Mouse (Mus musculus) forebrain, postnatal 0 days (tissue): ENCODE results near the gene Prex1. TPM values are rescaled to one million over a fixed set of nuclear protein-coding genes. Genes with fewer than 3 reads are reported as not detected.
A peak's percentile ranks its signal among the peaks of the same experiment; 100 is the strongest.

ENCODE experiments used
- ATAC-seq: fragments of 200-750 bp; cut with Nextera tagmentation; 2 replicates; pipeline ENCODE4 v1.8.0; 2017; ENCODE audit warnings: mild to moderate bottlenecking, moderate library complexity
- DNase-seq: peaks from one replicate; pipeline ENCODE4 v3.0.0-alpha.2; 2015
- H3K27ac ChIP-seq: fragments of 300-500 bp; sonication (generic); 2 replicates; pipeline ENCODE4 v1.5.1; 2014; ENCODE audit warnings: low read depth, mild to moderate bottlenecking, antibody characterized with exemption, low read length, moderate library complexity, mixed read lengths
- H3K27me3 ChIP-seq: fragments of 300-500 bp; sonication (generic); 2 replicates; pipeline ENCODE4 v1.6.1; 2014; ENCODE audit warnings: mild to moderate bottlenecking, low read length, mixed read lengths; ENCODE audit not compliant: insufficient read depth
- H3K36me3 ChIP-seq: fragments of 300-500 bp; sonication (generic); 2 replicates; pipeline ENCODE4 v1.6.1; 2014; ENCODE audit warnings: mild to moderate bottlenecking, moderate library complexity; ENCODE audit not compliant: insufficient read depth
- H3K4me1 ChIP-seq: fragments of 300-500 bp; sonication (generic); 2 replicates; pipeline ENCODE4 v1.6.1; 2014; ENCODE audit warnings: antibody characterized with exemption; ENCODE audit not compliant: insufficient read depth
- H3K4me2 ChIP-seq: fragments of 300-500 bp; sonication (generic); 2 replicates; pipeline ENCODE4 v1.6.1; 2014; ENCODE audit warnings: low read depth, mild to moderate bottlenecking, moderate library complexity
- H3K4me3 ChIP-seq: fragments of 300-500 bp; sonication (generic); 2 replicates; pipeline ENCODE4 v1.5.1; 2014; ENCODE audit warnings: low read depth, low read length, mixed read lengths
- H3K9ac ChIP-seq: fragments of 300-500 bp; sonication (generic); 2 replicates; pipeline ENCODE4 v1.6.1; 2014; ENCODE audit warnings: mild to moderate bottlenecking
- H3K9me3 ChIP-seq: fragments of 300-500 bp; sonication (generic); 2 replicates; pipeline ENCODE4 v1.6.1; 2016; ENCODE audit warnings: low read length
- CTCF ChIP-seq: sonication (generic); IDR thresholded peaks from 2 replicates; pipeline ENCODE4 v1.5.1; 2016; ENCODE audit warnings: antibody characterized with exemption, control low read depth, low read depth
- WGBS: fragments of 180-500 bp; shearing (Covaris S2); extraction: QIAGEN DNeasy Blood & Tissue Kit; methylation state at CpG from one replicate; pipeline ENCODE4 v1.1.7; 2014; 5-methylcytosine and 5-hydroxymethylcytosine counted together
- polyA plus RNA-seq: library from polyadenylated mRNA; unstranded; fragments of >200 nt; fragmentation: Nextera tagmentation; extraction: Ambion mirVana; gene quantifications from 2 replicates; pipeline ENCODE4 v1.2.1, GENCODE M21; 2015
- total RNA-seq: library from RNA; depleted of rRNA; stranded (reverse); fragments of >200 nt; gene quantifications from 2 replicates; pipeline ENCODE4 v1.2.3, GENCODE M21; 2014

Prex1 gene
- total and polyA plus RNA-seq, 2 experiments from 2014 or later: 17.5 to 31.3 TPM

DNA sequence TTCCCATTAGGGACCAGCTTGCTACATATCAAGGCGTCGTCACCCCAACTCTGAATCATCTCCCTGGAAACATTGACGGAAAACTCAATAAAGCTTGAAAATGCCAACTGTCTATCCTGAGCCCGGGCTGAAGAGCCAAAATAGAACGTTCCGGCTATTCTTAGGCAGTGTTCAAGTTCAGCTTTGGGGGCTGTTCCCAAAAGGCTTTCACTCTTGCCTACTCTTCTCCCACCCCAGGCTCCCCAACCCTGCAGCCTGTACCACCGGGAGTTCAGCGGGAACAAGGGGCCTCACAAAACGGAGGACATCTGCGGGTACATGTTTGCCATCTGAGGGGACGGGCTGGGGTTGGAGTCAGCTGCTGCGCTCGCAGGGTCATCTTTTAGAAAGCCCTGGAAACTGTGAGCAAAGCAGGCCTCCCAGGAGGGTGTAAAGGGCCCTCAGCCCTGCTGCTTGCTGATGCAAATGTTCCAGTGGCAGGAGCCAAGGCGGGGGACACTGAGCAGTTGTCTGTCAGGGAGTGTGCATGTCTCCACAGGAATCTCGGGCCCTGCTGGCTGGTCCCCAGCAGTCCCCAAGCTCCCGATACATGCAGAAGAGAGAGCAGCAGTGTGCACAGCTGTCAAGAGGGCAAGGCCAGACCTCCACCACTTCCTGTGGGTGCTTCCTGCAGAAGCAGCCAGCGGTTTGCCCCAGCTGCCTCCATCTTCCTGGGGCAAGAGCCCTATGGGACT lies 83.5 kb downstream of the Prex1 start:
- DNase-seq: no peak
- 80% methylated on average over 17 of the region's 17 CpGs for WGBS
- Histone ChIP-seq H3K4me3 (no peak overlapping the region), H3K4me2 (no peak overlapping the region), H3K36me3 (no peaks in the 10 kb centered on the region), H3K9ac (no peak overlapping the region), H3K9me3 (no peaks in the 10 kb centered on the region), H3K4me1 (no peaks in the 10 kb centered on the region; the same call in 1 of the 2 replicates), H3K27ac (no peak overlapping the region), H3K27me3 (no peaks in the 10 kb centered on the region)
- ATAC-seq: no peak
- no peak for TF ChIP-seq CTCF

DNA sequence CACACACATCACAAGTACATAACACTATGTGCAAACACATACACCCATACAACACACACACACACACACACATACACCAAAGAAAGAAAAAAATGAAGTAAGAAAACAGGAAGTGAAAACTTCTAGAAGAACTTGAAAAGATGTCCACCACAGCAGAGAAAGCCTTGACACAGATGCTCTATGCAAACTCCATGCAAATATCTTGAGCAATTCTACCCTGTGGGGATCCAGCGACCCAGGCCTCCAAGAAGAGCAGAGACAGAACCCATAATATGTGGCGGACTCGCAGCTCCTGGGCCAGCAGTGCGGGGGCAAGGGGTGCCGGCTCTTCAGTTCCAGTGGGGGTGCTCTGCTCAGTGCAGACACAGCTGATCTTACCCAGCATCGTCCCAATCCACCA lies 86.1 kb downstream of the Prex1 start:
- no peaks in the 10 kb centered on the region for H3K27me3 ChIP-seq
- H3K4me2 ChIP-seq: no peak overlapping the region
- no peak overlapping the region for H3K4me3 ChIP-seq
- H3K27ac ChIP-seq: no peak overlapping the region
- ATAC-seq (no peak), DNase-seq (no peak)
- H3K9me3 ChIP-seq: no peaks in the 10 kb centered on the region
- no peaks in the 10 kb centered on the region for H3K36me3 ChIP-seq
- H3K9ac ChIP-seq: no peak overlapping the region
- WGBS: 94% methylated on average over 6 of the region's 6 CpGs
- no peak for TF ChIP-seq CTCF
- H3K4me1 ChIP-seq: no peaks in the 10 kb centered on the region

DNA sequence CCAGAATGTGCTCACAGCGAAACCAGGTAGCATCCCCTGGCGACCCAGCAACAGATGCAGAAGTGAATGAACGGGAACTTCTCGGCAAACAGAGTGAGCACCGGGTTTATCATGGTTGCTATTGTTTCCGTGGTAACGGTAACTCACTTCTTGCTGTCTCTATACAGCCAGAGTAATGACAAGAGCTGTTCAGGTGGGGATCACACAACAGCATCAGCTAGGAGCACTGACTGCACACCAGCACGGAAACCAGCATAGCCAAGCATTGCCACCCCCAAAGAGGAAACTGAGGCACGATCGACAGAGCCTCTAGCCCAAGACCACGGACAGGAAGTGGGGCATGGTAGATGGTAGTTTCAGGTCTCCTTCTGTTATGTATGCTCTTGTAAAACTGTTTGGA lies 88.4 kb downstream of the Prex1 start:
- WGBS: 69% methylated on average over 11 of the region's 11 CpGs
- no peak overlapping the region for H3K27ac ChIP-seq
- peaks cover 7% of the 10 kb centered on the region; the same call in 1 of the 2 replicates for H3K36me3 ChIP-seq
- no peaks in the 10 kb centered on the region for H3K9me3 ChIP-seq
- no peak overlapping the region for H3K9ac ChIP-seq
- no peak overlapping the region for H3K4me3 ChIP-seq
- DNase-seq: peak; percentile 39
- no peaks in the 10 kb centered on the region for H3K27me3 ChIP-seq
- ATAC-seq: peak; percentile 61; the same call in 1 of the 2 replicates
- H3K4me1 ChIP-seq: no peaks in the 10 kb centered on the region
- no peak for TF ChIP-seq CTCF
- H3K4me2 ChIP-seq: no peak overlapping the region

DNA sequence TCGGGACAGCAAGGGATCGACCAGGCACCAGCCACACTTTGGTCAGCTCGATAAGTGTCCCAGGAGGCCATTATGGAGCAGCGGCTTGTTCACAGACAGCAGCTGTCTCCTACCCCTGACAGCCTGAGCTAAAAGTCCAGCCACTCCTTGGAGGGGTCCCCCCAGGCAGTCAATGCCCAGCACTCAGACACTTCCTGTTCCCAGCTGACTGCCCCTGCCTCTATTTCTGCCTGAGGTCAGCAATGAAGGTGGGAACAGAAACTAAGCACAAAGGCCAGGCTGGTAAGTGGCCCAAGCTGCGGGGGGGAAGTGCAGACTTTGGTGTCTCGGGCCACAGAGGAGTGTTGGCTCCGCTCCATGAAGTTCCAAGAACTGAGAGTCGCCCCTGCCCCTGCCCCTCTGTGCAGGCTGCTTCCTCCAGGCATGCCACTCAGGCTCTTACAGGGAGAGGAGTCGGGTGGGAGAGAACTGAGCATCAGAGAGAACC lies 90.5 kb downstream of the Prex1 start:
- H3K4me3 ChIP-seq: no peak overlapping the region
- no peak overlapping the region for H3K4me2 ChIP-seq
- peaks cover 7% of the 10 kb centered on the region; the same call in 1 of the 2 replicates for H3K36me3 ChIP-seq
- no peak for TF ChIP-seq CTCF
- H3K27me3 ChIP-seq: no peaks in the 10 kb centered on the region
- DNase-seq (no peak), ATAC-seq (peak; percentile 47)
- H3K4me1 ChIP-seq: no peaks in the 10 kb centered on the region
- no peaks in the 10 kb centered on the region for H3K9me3 ChIP-seq
- WGBS: 33% methylated on average over 9 of the region's 9 CpGs
- H3K9ac ChIP-seq: no peak overlapping the region
- H3K27ac ChIP-seq: 0 out of 2 replicates have a peak overlapping the region, but pooled peaks have one; percentile 21

DNA sequence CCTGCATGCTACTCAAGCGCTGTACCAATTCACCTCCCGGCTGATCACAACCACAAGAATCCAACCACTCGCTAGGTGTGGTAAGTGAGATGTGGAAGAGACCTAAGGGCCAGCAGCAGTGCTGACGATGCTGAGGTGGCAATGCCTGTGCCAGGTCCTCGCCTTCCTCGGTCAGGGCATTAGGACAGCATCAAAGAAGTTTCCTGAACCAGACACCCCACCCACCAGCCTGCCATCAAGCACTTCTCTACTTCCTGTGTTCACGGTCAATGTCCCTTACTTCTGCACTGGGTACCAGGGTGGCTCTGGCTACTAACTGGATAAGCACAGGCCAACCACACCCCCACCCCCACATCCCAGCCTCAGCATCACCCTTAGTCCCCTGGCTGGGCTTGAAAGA lies 91.0 kb downstream of the Prex1 start:
- no peaks in the 10 kb centered on the region for H3K27me3 ChIP-seq
- WGBS: 83% methylated on average over 7 of the region's 7 CpGs
- ATAC-seq: no peak; the same call in 1 of the 2 replicates
- H3K27ac ChIP-seq: no peak overlapping the region
- H3K9ac ChIP-seq: no peak overlapping the region
- no peak for DNase-seq
- H3K4me3 ChIP-seq: no peak overlapping the region
- no peak for TF ChIP-seq CTCF
- H3K36me3 ChIP-seq: peaks cover 10% of the 10 kb centered on the region; the same call in 1 of the 2 replicates
- H3K4me2 ChIP-seq: no peak overlapping the region
- H3K9me3 ChIP-seq: no peaks in the 10 kb centered on the region
- no peaks in the 10 kb centered on the region for H3K4me1 ChIP-seq

DNA sequence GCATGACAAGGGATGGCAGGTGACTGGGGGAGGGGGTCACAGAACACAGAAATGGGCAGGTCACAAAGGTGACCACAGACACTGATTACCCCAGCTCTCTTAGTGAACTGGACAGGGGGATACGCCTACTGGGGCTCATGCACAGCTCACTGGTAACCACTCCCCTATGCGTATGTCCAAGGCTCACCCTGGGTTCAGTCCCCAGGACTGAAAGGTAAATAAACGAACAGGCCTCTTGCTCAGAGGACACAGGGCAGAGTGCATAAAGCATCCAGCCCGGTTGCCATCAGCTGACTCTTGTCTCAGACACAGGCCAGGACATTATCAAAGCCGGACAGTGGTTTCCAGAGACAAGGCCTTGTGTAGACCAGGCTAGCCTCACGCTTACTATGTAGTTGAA lies 91.6 kb downstream of the Prex1 start:
- no peaks in the 10 kb centered on the region for H3K27me3 ChIP-seq
- H3K4me1 ChIP-seq: no peaks in the 10 kb centered on the region
- no peak overlapping the region for H3K9ac ChIP-seq
- no peak overlapping the region for H3K27ac ChIP-seq
- WGBS: 92% methylated on average over 6 of the region's 6 CpGs
- H3K9me3 ChIP-seq: no peaks in the 10 kb centered on the region
- TF ChIP-seq CTCF: no peak
- no peak overlapping the region for H3K4me3 ChIP-seq
- ATAC-seq: no peak
- no peak for DNase-seq
- no peak overlapping the region for H3K4me2 ChIP-seq
- H3K36me3 ChIP-seq: peaks cover 10% of the 10 kb centered on the region; the same call in 1 of the 2 replicates
